Mouse (Mus musculus) embryonic facial prominence, embryonic 11.5 days (tissue): ENCODE measurements around the gene Ccl4. TPM values are rescaled to one million over a fixed set of nuclear protein-coding genes. Genes with fewer than 3 reads are reported as not detected.

Experiments
- ATAC-seq: fragments of 200-750 bp; cut with Nextera tagmentation; replicated peaks from 2 replicates; pipeline ENCODE4 v1.8.0; 2017; ENCODE audit warnings: low read depth; ENCODE audit not compliant: insufficient number of reproducible peaks, low FRiP score, low TSS enrichment
- DNase-seq: peaks from one replicate; pipeline ENCODE4 v3.0.0-alpha.2; 2015; ENCODE audit warnings: low spot score
- H3K27ac ChIP-seq: fragments of 300-500 bp; sonication (generic); replicated peaks from 2 replicates; pipeline ENCODE4 v1.5.1; 2014; ENCODE audit warnings: mild to moderate bottlenecking, low read depth, low read length, control low read depth
- H3K27me3 ChIP-seq: fragments of 300-500 bp; sonication (generic); 2 replicates; pipeline ENCODE4 v1.6.1; 2014; ENCODE audit warnings: mild to moderate bottlenecking, low read length, moderate library complexity, mixed read lengths; ENCODE audit not compliant: control insufficient read depth, insufficient read depth
- H3K36me3 ChIP-seq: fragments of 300-500 bp; sonication (generic); replicated peaks from 2 replicates; pipeline ENCODE4 v1.6.1; 2014; ENCODE audit warnings: low read depth, mild to moderate bottlenecking, low read length, moderate library complexity, mixed read lengths; ENCODE audit not compliant: control insufficient read depth, insufficient read depth
- H3K4me1 ChIP-seq: fragments of 300-500 bp; sonication (generic); 2 replicates; pipeline ENCODE4 v1.6.1; 2014; ENCODE audit warnings: low read length, mixed read lengths; ENCODE audit not compliant: control insufficient read depth, insufficient read depth
- H3K4me2 ChIP-seq: fragments of 300-500 bp; sonication (generic); 2 replicates; pipeline ENCODE4 v1.6.1; 2014; ENCODE audit warnings: low read depth, mild to moderate bottlenecking, control low read depth, low read length, moderate library complexity
- H3K4me3 ChIP-seq: fragments of 300-500 bp; sonication (generic); 2 replicates; pipeline ENCODE4 v1.5.1; 2014; ENCODE audit warnings: low read depth, low read length, control low read depth
- H3K9ac ChIP-seq: fragments of 300-500 bp; sonication (generic); replicated peaks from 2 replicates; pipeline ENCODE4 v1.6.1; 2014; ENCODE audit warnings: mild to moderate bottlenecking, control low read depth, low read length
- H3K9me3 ChIP-seq: fragments of 300-500 bp; sonication (generic); replicated peaks from 2 replicates; pipeline ENCODE4 v1.6.1; 2016; ENCODE audit warnings: mild to moderate bottlenecking, low read length, inconsistent platforms, mixed read lengths; ENCODE audit not compliant: control insufficient read depth
- WGBS: fragments of 180-500 bp; shearing (Covaris S2); extraction: QIAGEN DNeasy Blood & Tissue Kit; methylation state at CpG from one replicate; pipeline ENCODE4 v1.1.7; 2014; 5-methylcytosine and 5-hydroxymethylcytosine counted together
- polyA plus RNA-seq: library from polyadenylated mRNA; unstranded; fragments of >200 nt; fragmentation: Nextera tagmentation; extraction: Ambion mirVana; gene quantifications from 2 replicates; pipeline ENCODE4 v1.2.1, GENCODE M21; 2014

Ccl4 gene
- polyA plus RNA-seq, 1 experiment from 2014 or later: not detected

- DNase-seq: no peak
- WGBS: 100% methylated on average over 1 of the region's 1 CpGs
Observed at GRCm38 (mm10) chr11:83675665-83676064, 13.3 kb downstream of the Ccl4 start.

GRCm38 (mm10) chr11:83689918-83690317 lies 27.5 kb downstream of the Ccl4 start:
- 75% methylated on average over 1 of the region's 1 CpGs for WGBS
- Histone ChIP-seq H3K4me2 (no peak overlapping the region), H3K9me3 (no peaks in the 10 kb centered on the region), H3K4me1 (no peaks in the 10 kb centered on the region), H3K27me3 (no peaks in the 10 kb centered on the region), H3K4me3 (no peak overlapping the region), H3K27ac (no peak overlapping the region), H3K36me3 (no peaks in the 10 kb centered on the region), H3K9ac (no peak overlapping the region)
- ATAC-seq (no peak), DNase-seq (no peak)

More at GRCm38 (mm10) chr11:83675665-83676064, 13.3 kb downstream of the Ccl4 start:
- no peak for ATAC-seq
- no peak overlapping the region for H3K27ac ChIP-seq
- no peaks in the 10 kb centered on the region for H3K9me3 ChIP-seq
- H3K27me3 ChIP-seq: no peaks in the 10 kb centered on the region
- no peak overlapping the region for H3K4me3 ChIP-seq
- no peaks in the 10 kb centered on the region for H3K4me1 ChIP-seq
- H3K9ac ChIP-seq: no peak overlapping the region
- no peak overlapping the region for H3K4me2 ChIP-seq
- H3K36me3 ChIP-seq: no peaks in the 10 kb centered on the region

GRCm38 (mm10) chr11:83692008-83692407 lies 29.6 kb downstream of the Ccl4 start:
- 71% methylated on average over 1 of the region's 1 CpGs for WGBS
- ATAC-seq (no peak), DNase-seq (no peak)
- Histone ChIP-seq H3K36me3 (no peaks in the 10 kb centered on the region), H3K27ac (no peak overlapping the region), H3K9me3 (no peaks in the 10 kb centered on the region), H3K27me3 (no peaks in the 10 kb centered on the region), H3K4me3 (no peak overlapping the region), H3K9ac (no peak overlapping the region), H3K4me1 (no peaks in the 10 kb centered on the region), H3K4me2 (no peak overlapping the region)

GRCm38 (mm10) chr11:83703705-83704104 lies 41.3 kb downstream of the Ccl4 start, which contains the start of gene Wfdc17:
TSS of gene Wfdc17 (plus strand) at chr11:83703991.
- 69% methylated on average over 1 of the region's 1 CpGs for WGBS
- H3K9ac ChIP-seq: no peak within 1 kb of the TSS

GRCm38 (mm10) chr11:83708715-83709114 lies 46.3 kb downstream of the Ccl4 start, which contains the start of gene Wfdc18:
TSS of gene Wfdc18 (plus strand) at chr11:83709015.
- H3K4me2 ChIP-seq: no peak within 1 kb of the TSS
- H3K9ac ChIP-seq: no peak within 1 kb of the TSS
- ATAC-seq (no peak), DNase-seq (no peak)
- no peaks in the 10 kb centered on the region for H3K27me3 ChIP-seq
- H3K9me3 ChIP-seq: no peaks in the 10 kb centered on the region
- no peak within 1 kb of the TSS for H3K27ac ChIP-seq
- no peaks in the 10 kb centered on the region for H3K36me3 ChIP-seq
- WGBS: 73% methylated on average over 4 of the region's 4 CpGs
- no peak within 1 kb of the TSS for H3K4me3 ChIP-seq
- H3K4me1 ChIP-seq: no peaks in the 10 kb centered on the region

More at GRCm38 (mm10) chr11:83703705-83704104, 41.3 kb downstream of the Ccl4 start, which contains the start of gene Wfdc17:
- ATAC-seq (no peak), DNase-seq (no peak)
- H3K27ac ChIP-seq: no peak within 1 kb of the TSS
- no peaks in the 10 kb centered on the region for H3K4me1 ChIP-seq
- no peak within 1 kb of the TSS for H3K4me2 ChIP-seq
- H3K27me3 ChIP-seq: no peaks in the 10 kb centered on the region
- no peaks in the 10 kb centered on the region for H3K36me3 ChIP-seq
- H3K9me3 ChIP-seq: no peaks in the 10 kb centered on the region
- H3K4me3 ChIP-seq: no peak within 1 kb of the TSS

- H3K4me3 ChIP-seq: no peak overlapping the region
- no peaks in the 10 kb centered on the region for H3K36me3 ChIP-seq
- H3K27ac ChIP-seq: no peak overlapping the region
- H3K9me3 ChIP-seq: no peaks in the 10 kb centered on the region
- no peak overlapping the region for H3K4me2 ChIP-seq
- DNase-seq (no peak), ATAC-seq (no peak)
- H3K9ac ChIP-seq: no peak overlapping the region
- H3K27me3 ChIP-seq: no peaks in the 10 kb centered on the region
- no peaks in the 10 kb centered on the region for H3K4me1 ChIP-seq
- WGBS: 87% methylated on average over 5 of the region's 5 CpGs
Observed at GRCm38 (mm10) chr11:83709683-83710082, 47.3 kb downstream of the Ccl4 start.

GRCm38 (mm10) chr11:83712671-83713070 lies 50.3 kb downstream of the Ccl4 start:
- WGBS: 86% methylated on average over 1 of the region's 1 CpGs
- no peak for DNase-seq
- no peak for ATAC-seq
- Histone ChIP-seq H3K27ac (no peak overlapping the region), H3K36me3 (no peaks in the 10 kb centered on the region), H3K9me3 (no peaks in the 10 kb centered on the region), H3K9ac (no peak overlapping the region), H3K4me3 (no peak overlapping the region), H3K27me3 (no peaks in the 10 kb centered on the region), H3K4me2 (no peak overlapping the region), H3K4me1 (no peaks in the 10 kb centered on the region)

GRCm38 (mm10) chr11:83713925-83714324 lies 51.5 kb downstream of the Ccl4 start:
- Histone ChIP-seq H3K27me3 (no peaks in the 10 kb centered on the region), H3K9ac (no peak overlapping the region), H3K4me1 (no peaks in the 10 kb centered on the region), H3K36me3 (no peaks in the 10 kb centered on the region), H3K9me3 (no peaks in the 10 kb centered on the region), H3K4me2 (no peak overlapping the region), H3K4me3 (no peak overlapping the region), H3K27ac (no peak overlapping the region)
- DNase-seq (no peak), ATAC-seq (no peak)
- WGBS: 79% methylated on average over 2 of the region's 2 CpGs
